Mouse (Mus musculus): ENCODE measurements around the gene Oit3. TPM values are rescaled to one million over a fixed set of nuclear protein-coding genes. Genes with fewer than 3 reads are reported as not detected.

Oit3 gene
- polyA plus RNA-seq, 1 experiment from 2014 or later, result 1.1 TPM

DNA sequence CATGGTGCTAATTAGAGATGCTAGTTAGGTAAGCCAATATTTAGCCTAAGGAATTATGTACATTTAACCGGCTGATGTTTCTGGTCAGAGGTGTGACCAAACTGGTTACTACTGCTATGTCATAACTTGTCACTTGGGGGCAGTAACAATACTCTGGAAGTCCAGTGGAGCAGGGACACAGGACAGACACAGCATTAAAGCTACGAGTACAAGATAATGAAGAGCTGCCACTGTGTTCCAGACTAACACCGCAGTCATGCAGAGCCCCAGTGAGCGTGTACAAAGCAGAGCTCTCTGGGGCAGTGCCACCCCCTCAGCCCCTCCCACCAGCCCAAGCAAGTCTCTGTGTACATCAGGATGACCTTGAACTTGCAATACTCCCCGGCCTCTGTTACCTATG is 10.3 kb upstream of the Oit3 start:
- no peak overlapping the region for H3K27ac ChIP-seq
- no peak overlapping the region for H3K9ac ChIP-seq
- no peaks in the 10 kb centered on the region for H3K27me3 ChIP-seq
- peaks cover 64% of the 10 kb centered on the region for H3K36me3 ChIP-seq
- H3K4me3 ChIP-seq, result no peak overlapping the region
- no peak for ATAC-seq (ENCODE audit: low FRiP score, low read depth)
- no peaks in the 10 kb centered on the region for H3K9me3 ChIP-seq
- H3K4me2 ChIP-seq (replicated peaks), result no peak overlapping the region
- WGBS, result 55% methylated on average over 5 of the region's 5 CpGs
- no peaks in the 10 kb centered on the region for H3K4me1 ChIP-seq

DNA sequence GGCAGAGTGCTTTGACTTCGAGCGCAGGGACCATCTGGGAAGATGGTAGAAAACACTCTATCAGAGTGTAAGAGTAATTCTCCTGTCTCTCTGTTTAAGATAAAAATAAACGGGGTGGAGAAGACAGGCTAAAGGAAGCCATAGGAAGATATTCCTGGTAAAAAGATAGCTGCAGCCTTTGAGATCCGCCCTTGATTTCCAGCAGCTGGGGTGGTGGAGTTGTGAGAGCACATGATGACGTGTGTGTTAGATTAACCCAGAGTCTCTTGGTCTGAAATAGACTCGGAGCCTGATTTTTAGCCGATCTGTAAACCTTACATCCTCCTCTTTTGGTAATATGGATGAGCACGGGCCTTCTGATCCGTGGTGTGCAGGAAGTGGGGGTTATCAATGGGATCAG is 6.0 kb upstream of the Oit3 start:
- no peak overlapping the region for H3K27ac ChIP-seq
- H3K27me3 ChIP-seq, result no peaks in the 10 kb centered on the region
- H3K4me3 ChIP-seq, result no peak overlapping the region
- H3K9ac ChIP-seq, result no peak overlapping the region
- 79% methylated on average over 9 of the region's 9 CpGs for WGBS
- H3K36me3 ChIP-seq, result peaks cover 32% of the 10 kb centered on the region
- peaks cover 5% of the 10 kb centered on the region; the same call in 1 of the 2 replicates for H3K4me1 ChIP-seq
- no peak overlapping the region for H3K4me2 ChIP-seq (replicated peaks)
- ATAC-seq (ENCODE audit: low FRiP score, low read depth), result no peak
- H3K9me3 ChIP-seq, result no peaks in the 10 kb centered on the region

DNA sequence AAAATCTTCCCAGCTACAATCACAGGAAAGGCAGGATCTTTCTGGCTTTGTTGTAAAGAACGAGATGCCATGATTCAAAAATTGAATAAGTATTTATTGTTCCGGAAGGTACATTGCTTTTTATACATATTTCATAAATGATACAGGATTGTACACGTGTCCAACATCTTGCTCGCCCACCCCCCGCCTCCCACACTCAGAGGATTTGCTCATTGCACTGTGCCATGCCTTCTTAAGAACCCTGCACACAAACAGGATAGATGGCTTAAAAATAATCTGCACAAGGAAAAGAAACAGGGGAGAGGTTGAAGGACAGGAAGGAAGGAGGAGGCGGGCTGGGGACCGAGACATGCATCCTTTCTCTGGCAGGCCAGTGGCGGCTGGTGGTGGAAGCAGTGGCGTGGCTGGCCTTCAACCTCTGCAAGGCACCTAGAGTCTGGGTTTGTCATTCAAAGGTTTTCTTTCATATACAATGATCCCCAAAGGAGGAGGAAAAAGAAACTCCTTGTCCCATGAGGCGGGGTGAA is 5.4 kb upstream of the Oit3 start:
- H3K9me3 ChIP-seq, result no peaks in the 10 kb centered on the region
- ATAC-seq (ENCODE audit: low FRiP score, low read depth), result no peak
- H3K4me2 ChIP-seq (replicated peaks), result no peak overlapping the region
- H3K9ac ChIP-seq, result no peak overlapping the region
- no peaks in the 10 kb centered on the region for H3K27me3 ChIP-seq
- no peak overlapping the region for H3K4me3 ChIP-seq
- peaks cover 32% of the 10 kb centered on the region for H3K36me3 ChIP-seq
- 86% methylated on average over 10 of the region's 10 CpGs for WGBS
- no peak overlapping the region for H3K27ac ChIP-seq
- H3K4me1 ChIP-seq, result peaks cover 5% of the 10 kb centered on the region; the same call in 1 of the 2 replicates

GRCm38 (mm10) chr10:59444635-59445034 is 3.1 kb upstream of the Oit3 start:
- WGBS, result 47% methylated on average over 8 of the region's 8 CpGs
- Histone ChIP-seq H3K4me3 (no peak overlapping the region), H3K4me1 (peaks cover 14% of the 10 kb centered on the region), H3K27me3 (no peaks in the 10 kb centered on the region), H3K4me2 (replicated peaks) (no peak overlapping the region), H3K36me3 (peaks cover 19% of the 10 kb centered on the region), H3K9ac (no peak overlapping the region), H3K27ac (no peak overlapping the region), H3K9me3 (no peaks in the 10 kb centered on the region)
- no peak for ATAC-seq (ENCODE audit: low FRiP score, low read depth)

DNA sequence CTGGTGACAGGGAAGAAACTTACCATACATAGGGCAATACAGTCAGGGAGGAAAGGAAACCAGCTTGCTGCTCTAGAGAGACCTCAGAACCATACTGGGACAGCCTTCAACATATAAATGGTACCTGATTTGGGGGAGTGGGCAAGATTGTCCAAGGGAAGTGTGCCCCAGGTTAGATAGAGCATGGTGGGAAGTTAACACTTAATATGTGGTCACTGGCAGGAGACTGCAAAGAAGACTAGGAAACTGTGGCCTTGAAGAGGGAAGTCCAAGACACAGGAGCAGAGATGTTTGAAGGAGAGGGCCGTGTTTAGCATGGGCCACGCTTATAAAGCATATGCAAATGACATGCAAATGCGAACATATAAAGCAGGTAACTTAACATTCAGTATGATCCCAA is 2.5 kb upstream of the Oit3 start:
- Histone ChIP-seq H3K4me2 (replicated peaks) (no peak overlapping the region), H3K9me3 (no peaks in the 10 kb centered on the region), H3K9ac (no peak overlapping the region), H3K4me1 (peaks cover 19% of the 10 kb centered on the region), H3K4me3 (no peak overlapping the region), H3K27me3 (no peaks in the 10 kb centered on the region), H3K36me3 (peaks cover 15% of the 10 kb centered on the region), H3K27ac (no peak overlapping the region)
- ATAC-seq (ENCODE audit: low FRiP score, low read depth), result no peak
- WGBS, result 88% methylated on average over 3 of the region's 3 CpGs

DNA sequence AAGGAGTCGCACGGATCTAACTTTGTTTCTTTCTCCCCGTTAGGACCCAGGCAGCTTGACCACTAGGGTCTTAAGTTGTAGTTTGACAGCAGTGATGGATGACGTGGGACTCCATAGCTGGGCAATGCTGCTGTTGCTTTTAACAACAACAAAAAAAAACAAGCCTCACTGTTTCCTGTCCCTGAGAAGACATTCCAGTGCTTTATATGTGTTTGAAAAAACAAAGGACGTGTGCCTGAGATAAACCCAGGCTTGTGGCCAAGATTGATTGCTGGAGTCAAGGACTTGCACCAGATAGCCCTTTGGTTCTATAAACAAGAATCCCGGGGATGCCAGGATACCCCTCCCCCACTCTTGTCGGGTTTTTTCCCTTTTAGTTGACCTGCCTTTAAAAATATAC is 1.6 kb upstream of the Oit3 start:
- H3K4me2 ChIP-seq (replicated peaks), result no peak overlapping the region
- no peak overlapping the region for H3K4me3 ChIP-seq
- no peak overlapping the region for H3K9ac ChIP-seq
- peaks cover 20% of the 10 kb centered on the region for H3K4me1 ChIP-seq
- no peak overlapping the region for H3K27ac ChIP-seq
- no peak for ATAC-seq (ENCODE audit: low FRiP score, low read depth)
- H3K9me3 ChIP-seq, result no peaks in the 10 kb centered on the region
- 12% methylated on average over 7 of the region's 7 CpGs for WGBS
- peaks cover 10% of the 10 kb centered on the region for H3K36me3 ChIP-seq
- H3K27me3 ChIP-seq, result no peaks in the 10 kb centered on the region

DNA sequence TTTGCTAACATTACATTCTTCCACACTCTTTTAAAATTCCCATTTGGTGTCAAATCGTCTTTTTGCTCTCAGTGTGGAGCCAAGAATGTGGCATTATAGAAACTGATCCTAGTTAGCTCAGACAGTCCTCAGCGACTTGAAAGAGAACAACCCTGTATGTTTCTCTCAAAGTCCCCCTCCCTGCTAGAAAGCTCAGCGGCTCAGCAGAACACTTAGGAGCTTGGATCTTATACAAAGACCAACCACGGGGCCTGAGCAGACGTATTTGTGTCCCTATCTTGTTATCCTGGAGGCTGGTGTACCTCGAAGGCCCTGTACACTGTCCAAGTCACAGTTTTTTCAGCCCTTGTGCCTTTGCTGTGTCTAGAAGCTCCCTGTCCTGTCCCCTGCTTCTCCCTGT is 1.4 kb downstream of the Oit3 start:
- Histone ChIP-seq H3K36me3 (no peaks in the 10 kb centered on the region), H3K9ac (no peak overlapping the region), H3K4me3 (no peak overlapping the region), H3K9me3 (no peaks in the 10 kb centered on the region), H3K27ac (peak overlapping the region; percentile 49; the same call in 1 of the 2 replicates), H3K27me3 (no peaks in the 10 kb centered on the region), H3K4me2 (replicated peaks) (no peak overlapping the region), H3K4me1 (peaks cover 20% of the 10 kb centered on the region)
- 44% methylated on average over 6 of the region's 6 CpGs for WGBS
- ATAC-seq (ENCODE audit: low FRiP score, low read depth), result no peak

GRCm38 (mm10) chr10:59439508-59439931 is 2.1 kb downstream of the Oit3 start:
- no peaks in the 10 kb centered on the region for H3K27me3 ChIP-seq
- no peak overlapping the region for H3K9ac ChIP-seq
- H3K36me3 ChIP-seq, result no peaks in the 10 kb centered on the region
- peak overlapping the region; percentile 76; the same call in 1 of the 2 replicates for H3K27ac ChIP-seq
- no peak overlapping the region for H3K4me2 ChIP-seq (replicated peaks)
- H3K9me3 ChIP-seq, result no peaks in the 10 kb centered on the region
- 12% methylated on average over 5 of the region's 5 CpGs for WGBS
- no peak; the same call in 1 of the 2 replicates for ATAC-seq (ENCODE audit: low FRiP score, low read depth)
- no peak overlapping the region for H3K4me3 ChIP-seq
- H3K4me1 ChIP-seq, result peaks cover 20% of the 10 kb centered on the region

GRCm38 (mm10) chr10:59438651-59439050 is 2.9 kb downstream of the Oit3 start:
- no peak overlapping the region for H3K4me3 ChIP-seq
- H3K4me2 ChIP-seq (replicated peaks), result no peak overlapping the region

GRCm38 (mm10) chr10:59435746-59436145 is 5.8 kb downstream of the Oit3 start:
- 92% methylated on average over 18 of the region's 18 CpGs for WGBS
- H3K27ac ChIP-seq, result no peak overlapping the region
- no peak for ATAC-seq (ENCODE audit: low FRiP score, low read depth)
- peaks cover 15% of the 10 kb centered on the region for H3K4me1 ChIP-seq
- H3K9me3 ChIP-seq, result no peaks in the 10 kb centered on the region
- no peak overlapping the region for H3K4me2 ChIP-seq (replicated peaks)
- H3K27me3 ChIP-seq, result no peaks in the 10 kb centered on the region
- H3K36me3 ChIP-seq, result no peaks in the 10 kb centered on the region
- no peak overlapping the region for H3K9ac ChIP-seq
- H3K4me3 ChIP-seq, result no peak overlapping the region

More at GRCm38 (mm10) chr10:59438651-59439050, 2.9 kb downstream of the Oit3 start:
- no peak for ATAC-seq (ENCODE audit: low FRiP score, low read depth)
- no peak overlapping the region for H3K9ac ChIP-seq
- H3K36me3 ChIP-seq, result no peaks in the 10 kb centered on the region
- H3K9me3 ChIP-seq, result no peaks in the 10 kb centered on the region
- WGBS, result 91% methylated on average over 12 of the region's 12 CpGs
- H3K27me3 ChIP-seq, result no peaks in the 10 kb centered on the region
- H3K4me1 ChIP-seq, result peaks cover 20% of the 10 kb centered on the region
- no peak overlapping the region for H3K27ac ChIP-seq

DNA sequence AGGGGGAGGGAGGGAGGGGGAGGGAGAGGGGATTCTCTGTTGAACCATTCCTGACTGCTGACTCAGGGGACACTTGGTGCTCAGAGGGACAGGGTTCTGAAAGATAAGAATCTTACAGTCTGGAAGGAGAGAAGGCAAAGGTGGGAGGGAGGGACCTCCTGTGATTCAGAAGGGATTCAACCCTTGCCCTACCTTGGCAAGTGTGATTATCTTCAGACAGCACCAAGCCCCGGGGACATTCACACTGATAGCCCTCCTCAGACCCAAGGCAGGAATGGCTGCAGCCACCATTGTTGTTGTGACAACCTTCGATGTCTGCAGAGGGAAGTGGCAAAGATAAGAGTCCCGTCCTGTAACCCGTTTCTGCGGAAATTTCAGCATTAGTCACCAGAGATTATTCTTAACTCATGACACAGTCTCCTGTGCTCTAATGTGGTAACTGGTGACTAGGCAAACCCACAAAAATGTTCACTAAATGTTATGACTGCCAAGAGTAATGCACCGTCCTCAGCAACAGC is 10.8 kb downstream of the Oit3 start:
- 66% methylated on average over 6 of the region's 6 CpGs for WGBS
- no peak overlapping the region for H3K4me3 ChIP-seq
- ATAC-seq (ENCODE audit: low FRiP score, low read depth), result no peak
- no peak overlapping the region for H3K9ac ChIP-seq
- H3K9me3 ChIP-seq, result no peaks in the 10 kb centered on the region
- H3K27me3 ChIP-seq, result no peaks in the 10 kb centered on the region
- H3K4me2 ChIP-seq (replicated peaks), result no peak overlapping the region
- H3K36me3 ChIP-seq, result no peaks in the 10 kb centered on the region
- no peak overlapping the region for H3K27ac ChIP-seq
- no peaks in the 10 kb centered on the region for H3K4me1 ChIP-seq

DNA sequence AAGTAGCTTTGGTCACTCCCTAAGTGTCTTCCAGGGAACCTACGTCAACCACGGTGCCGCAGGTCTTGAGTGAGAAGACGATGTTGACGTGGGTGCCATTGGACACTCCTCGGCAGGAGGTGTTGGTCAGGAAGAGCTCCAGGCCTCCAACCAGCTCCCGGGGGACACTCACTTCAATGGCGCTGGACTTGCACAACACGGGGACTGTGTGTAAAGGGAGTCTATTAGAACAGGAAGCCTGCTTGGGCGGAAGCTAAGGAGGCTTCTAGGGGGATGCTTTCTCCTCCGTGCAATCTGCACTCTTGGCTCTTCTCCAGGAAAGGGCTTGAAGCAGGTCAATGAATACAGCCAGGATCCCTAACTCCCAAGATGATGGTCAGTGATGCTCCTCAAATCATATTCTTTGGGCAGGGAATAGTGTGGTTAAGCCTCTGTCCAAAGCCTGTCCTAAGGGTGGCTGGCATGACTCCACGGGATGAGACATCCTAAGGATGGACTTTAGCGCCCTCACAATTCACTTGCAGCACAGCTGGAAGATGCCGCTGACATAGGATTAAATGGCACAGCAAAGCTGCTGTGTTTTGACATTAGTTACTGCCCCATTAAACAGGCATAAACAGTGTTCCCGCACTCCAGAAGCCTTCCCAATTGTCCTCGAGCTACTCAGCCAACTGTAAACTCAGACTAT is 12.0 kb downstream of the Oit3 start:
- Histone ChIP-seq H3K36me3 (no peaks in the 10 kb centered on the region), H3K4me1 (peaks cover 8% of the 10 kb centered on the region; the same call in 1 of the 2 replicates), H3K27ac (no peak overlapping the region), H3K27me3 (no peaks in the 10 kb centered on the region), H3K4me2 (replicated peaks) (no peak overlapping the region), H3K9me3 (no peaks in the 10 kb centered on the region), H3K4me3 (no peak overlapping the region), H3K9ac (no peak overlapping the region)
- WGBS, result 79% methylated on average over 16 of the region's 16 CpGs
- no peak for ATAC-seq (ENCODE audit: low FRiP score, low read depth)
